Mouse (Mus musculus) lung, embryonic 14.5 days (tissue): ENCODE results near the gene Dlg2. TPM values are rescaled to one million over a fixed set of nuclear protein-coding genes. Genes with fewer than 3 reads are reported as not detected.

ENCODE experiments used
- ATAC-seq: fragments of 200-750 bp; cut with Nextera tagmentation; 2 replicates; pipeline ENCODE4 v1.8.0; 2017; ENCODE audit warnings: mild to moderate bottlenecking, moderate TSS enrichment, moderate library complexity; ENCODE audit not compliant: insufficient read depth
- DNase-seq: peaks from one replicate; pipeline ENCODE4 v3.0.0-alpha.2; 2015
- H3K27ac ChIP-seq: fragments of 300-500 bp; sonication (generic); 2 replicates; pipeline ENCODE4 v1.5.1; 2014; ENCODE audit warnings: low read depth, mild to moderate bottlenecking, moderate library complexity
- H3K27me3 ChIP-seq: fragments of 300-500 bp; sonication (generic); 2 replicates; pipeline ENCODE4 v1.6.1; 2014; ENCODE audit warnings: low read length, control low read depth; ENCODE audit not compliant: insufficient read depth
- H3K36me3 ChIP-seq: fragments of 300-500 bp; sonication (generic); 2 replicates; pipeline ENCODE4 v1.6.1; 2014; ENCODE audit warnings: control low read depth; ENCODE audit not compliant: insufficient read depth
- H3K4me1 ChIP-seq: fragments of 300-500 bp; sonication (generic); 2 replicates; pipeline ENCODE4 v1.6.1; 2014; ENCODE audit warnings: antibody characterized with exemption, control low read depth; ENCODE audit not compliant: insufficient read depth
- H3K4me2 ChIP-seq: fragments of 300-500 bp; sonication (generic); 2 replicates; pipeline ENCODE4 v1.6.1; 2014; ENCODE audit warnings: mild to moderate bottlenecking
- H3K4me3 ChIP-seq: fragments of 300-500 bp; sonication (generic); 2 replicates; pipeline ENCODE4 v1.5.1; 2014; ENCODE audit warnings: low read depth, low read length
- H3K9ac ChIP-seq: fragments of 300-500 bp; sonication (generic); 2 replicates; pipeline ENCODE4 v1.6.1; 2014
- H3K9me3 ChIP-seq: fragments of 300-500 bp; sonication (generic); 2 replicates; pipeline ENCODE4 v1.6.1; 2016; ENCODE audit warnings: low read depth, low read length, control low read depth
- CTCF ChIP-seq: IDR thresholded peaks from 2 replicates; pipeline ENCODE4 v1.5.1; 2016; ENCODE audit warnings: antibody characterized with exemption, low read depth
- whole genome bisulfite sequencing: fragments of 180-500 bp; shearing (Covaris S2); extraction: QIAGEN DNeasy Blood & Tissue Kit; methylation state at CpG from one replicate; pipeline ENCODE4 v1.1.7; 2014; 5-methylcytosine and 5-hydroxymethylcytosine counted together
- polyA plus RNA-seq: library from polyadenylated mRNA; unstranded; fragments of >200 nt; fragmentation: Nextera tagmentation; extraction: Ambion mirVana; gene quantifications from 2 replicates; pipeline ENCODE4 v1.2.1, GENCODE M21; 2014

The Dlg2 gene
- polyA plus RNA-seq, 1 experiment from 2014 or later, result 0.25 TPM

GRCm38 (mm10) chr7:90539481-90540402 is 63.3 kb downstream of the Dlg2 start:
- ATAC-seq (no peak), DNase-seq (no peak)
- Histone ChIP-seq H3K9ac (no peak overlapping the region), H3K36me3 (no peaks in the 10 kb centered on the region), H3K27me3 (no peaks in the 10 kb centered on the region), H3K4me2 (no peak overlapping the region), H3K4me3 (no peak overlapping the region), H3K27ac (no peak overlapping the region), H3K4me1 (no peaks in the 10 kb centered on the region), H3K9me3 (no peaks in the 10 kb centered on the region)
- WGBS, result 59% methylated on average over 9 of the region's 9 CpGs
- TF ChIP-seq CTCF, result no peak

- no peak for ATAC-seq
- no peaks in the 10 kb centered on the region for H3K9me3 ChIP-seq
- no peaks in the 10 kb centered on the region for H3K36me3 ChIP-seq
- 78% methylated on average over 2 of the region's 2 CpGs for WGBS
- no peak overlapping the region for H3K4me2 ChIP-seq
- no peak for TF ChIP-seq CTCF
- no peak overlapping the region for H3K4me3 ChIP-seq
- no peak overlapping the region for H3K27ac ChIP-seq
- H3K9ac ChIP-seq, result no peak overlapping the region
- no peak for DNase-seq
- no peaks in the 10 kb centered on the region for H3K27me3 ChIP-seq
- H3K4me1 ChIP-seq, result no peaks in the 10 kb centered on the region
Observed at GRCm38 (mm10) chr7:90540811-90541323, 64.4 kb downstream of the Dlg2 start.

- WGBS, result 55% methylated on average over 6 of the region's 6 CpGs
- Histone ChIP-seq H3K4me1 (no peaks in the 10 kb centered on the region), H3K9ac (no peak overlapping the region), H3K4me3 (no peak overlapping the region), H3K27me3 (no peaks in the 10 kb centered on the region), H3K4me2 (no peak overlapping the region), H3K27ac (no peak overlapping the region), H3K9me3 (no peaks in the 10 kb centered on the region), H3K36me3 (no peaks in the 10 kb centered on the region)
- no peak for DNase-seq
- no peak for TF ChIP-seq CTCF
- no peak for ATAC-seq
Observed at GRCm38 (mm10) chr7:90553399-90553798, 76.9 kb downstream of the Dlg2 start.

- WGBS, result 88% methylated on average over 2 of the region's 2 CpGs
Observed at GRCm38 (mm10) chr7:90554421-90554820, 77.9 kb downstream of the Dlg2 start.

GRCm38 (mm10) chr7:90569130-90569529 is 92.7 kb downstream of the Dlg2 start:
- H3K9me3 ChIP-seq, result no peaks in the 10 kb centered on the region
- no peak overlapping the region for H3K4me3 ChIP-seq
- H3K36me3 ChIP-seq, result no peaks in the 10 kb centered on the region
- H3K9ac ChIP-seq, result no peak overlapping the region
- H3K4me1 ChIP-seq, result no peaks in the 10 kb centered on the region
- no peak for TF ChIP-seq CTCF
- no peak overlapping the region for H3K4me2 ChIP-seq
- ATAC-seq (no peak), DNase-seq (no peak)
- no peak overlapping the region for H3K27ac ChIP-seq
- no peaks in the 10 kb centered on the region for H3K27me3 ChIP-seq
- WGBS, result 26% methylated on average over 7 of the region's 7 CpGs

More at GRCm38 (mm10) chr7:90554421-90554820, 77.9 kb downstream of the Dlg2 start:
- Histone ChIP-seq H3K27me3 (no peaks in the 10 kb centered on the region), H3K36me3 (no peaks in the 10 kb centered on the region), H3K4me2 (no peak overlapping the region), H3K4me1 (no peaks in the 10 kb centered on the region), H3K27ac (no peak overlapping the region), H3K9me3 (no peaks in the 10 kb centered on the region), H3K9ac (no peak overlapping the region), H3K4me3 (no peak overlapping the region)
- DNase-seq (no peak), ATAC-seq (no peak)
- TF ChIP-seq CTCF, result no peak

GRCm38 (mm10) chr7:90587795-90588194 is 111.3 kb downstream of the Dlg2 start:
- WGBS, result 20% methylated on average over 2 of the region's 2 CpGs

GRCm38 (mm10) chr7:90588318-90588717 is 111.8 kb downstream of the Dlg2 start:
- H3K27me3 ChIP-seq, result no peaks in the 10 kb centered on the region
- no peaks in the 10 kb centered on the region for H3K4me1 ChIP-seq
- DNase-seq, result no peak
- H3K36me3 ChIP-seq, result no peaks in the 10 kb centered on the region
- ATAC-seq, result no peak
- H3K4me3 ChIP-seq, result no peak overlapping the region
- H3K27ac ChIP-seq, result no peak overlapping the region
- WGBS, result 56% methylated on average over 1 of the region's 1 CpGs
- no peaks in the 10 kb centered on the region for H3K9me3 ChIP-seq
- no peak overlapping the region for H3K4me2 ChIP-seq
- no peak for TF ChIP-seq CTCF
- no peak overlapping the region for H3K9ac ChIP-seq

More at GRCm38 (mm10) chr7:90587795-90588194, 111.3 kb downstream of the Dlg2 start:
- no peak overlapping the region for H3K9ac ChIP-seq
- no peak overlapping the region for H3K4me2 ChIP-seq
- H3K36me3 ChIP-seq, result no peaks in the 10 kb centered on the region
- DNase-seq (no peak), ATAC-seq (no peak)
- no peaks in the 10 kb centered on the region for H3K4me1 ChIP-seq
- H3K9me3 ChIP-seq, result no peaks in the 10 kb centered on the region
- no peak overlapping the region for H3K27ac ChIP-seq
- H3K27me3 ChIP-seq, result no peaks in the 10 kb centered on the region
- H3K4me3 ChIP-seq, result no peak overlapping the region
- no peak for TF ChIP-seq CTCF
